Mouse (Mus musculus): ENCODE measurements around the gene Nppa.
"Not testable (repeated sequence)": the region's sequence is repeated elsewhere in the genome, so short reads cannot be mapped to it uniquely, and the experiment has no call there.

Gene Nppa

GRCm38 (mm10) chr4:148012216-148012615, 11.7 kb downstream of the Nppa start:
- no peak for DNase-seq

GRCm38 (mm10) chr4:148015418-148015817, 14.9 kb downstream of the Nppa start:
- no peak for DNase-seq

GRCm38 (mm10) chr4:148016981-148017380, 16.5 kb downstream of the Nppa start:
- no peak for DNase-seq

GRCm38 (mm10) chr4:148018410-148018809, 17.9 kb downstream of the Nppa start:
- DNase-seq: no peak

- DNase-seq: peak; percentile 16 to 49
These were observed 23.5 kb downstream of the Nppa start for GRCm38 (mm10) chr4:148024003-148024402.

- DNase-seq: no peak
These were observed 28.8 kb downstream of the Nppa start for GRCm38 (mm10) chr4:148029297-148029696.

GRCm38 (mm10) chr4:148030506-148030905, 30.0 kb downstream of the Nppa start:
- DNase-seq: no peak

GRCm38 (mm10) chr4:148033858-148034410, 33.4 kb downstream of the Nppa start:
- DNase-seq: no peak

- DNase-seq: no peak
These were observed 34.9 kb downstream of the Nppa start for GRCm38 (mm10) chr4:148035440-148035839.

- DNase-seq: no peak
These were observed 37.6 kb downstream of the Nppa start for GRCm38 (mm10) chr4:148038079-148038599.

GRCm38 (mm10) chr4:148038600-148039253, 38.2 kb downstream of the Nppa start, which contains the start of the genes Clcn6 and Mthfr:
TSS of gene Clcn6 (minus strand) at chr4:148038821.
TSS of gene Mthfr (plus strand) at chr4:148039077.
- peak; percentile 99 to 100 for DNase-seq

- peak in 1 of 2 experiments; percentile 17 for DNase-seq
These were observed 38.9 kb downstream of the Nppa start for GRCm38 (mm10) chr4:148039254-148040028.

GRCm38 (mm10) chr4:148040029-148040830, 39.7 kb downstream of the Nppa start:
- no peak for DNase-seq

GRCm38 (mm10) chr4:148040933-148041610, 40.5 kb downstream of the Nppa start:
- DNase-seq: peak; percentile 87 to 90

- DNase-seq: peak; percentile 35 to 47
These were observed 41.2 kb downstream of the Nppa start for GRCm38 (mm10) chr4:148041611-148042191.

- not testable (repeated sequence) for DNase-seq
These were observed 42.8 kb downstream of the Nppa start for GRCm38 (mm10) chr4:148043327-148043726.

- no peak for DNase-seq
These were observed 43.6 kb downstream of the Nppa start for GRCm38 (mm10) chr4:148044113-148044512.

GRCm38 (mm10) chr4:148046450-148047031, 46.0 kb downstream of the Nppa start:
- DNase-seq: no peak

- DNase-seq: not testable (repeated sequence)
These were observed 49.9 kb downstream of the Nppa start for GRCm38 (mm10) chr4:148050396-148050914.

GRCm38 (mm10) chr4:148051046-148051776, 50.7 kb downstream of the Nppa start:
- no peak for DNase-seq
